In genomic region chr2:121169173-121169572, GRCm38 (mm10) we compare ENCODE assay signal across 9 mouse cellular contexts. TPM values are rescaled to one million over a fixed set of nuclear protein-coding genes. Genes with fewer than 3 reads are reported as not detected.
DNase-seq lines count a peak whose midpoint lies in the region; ATAC-seq and TF ChIP-seq lines count a peak whose summit lies in the region.
"Had no signal": no experiment of that assay in that cellular context is flagged by ENCODE, and none has a peak within 500 bp of the region (broad histone marks: within the 10 kb centered on the region; RNA-seq: fewer than 3 reads in every experiment).

No protein-coding gene starts in this region.

- intact Hi-C loops in heart, postnatal 14 days (cut with DNase I), result no loop called here

- TF ChIP-seq CTCF in bone marrow, adult 2 months (IDR thresholded peaks at IDR 0.05; ENCODE audit: control insufficient read depth, insufficient read depth, low read length), result no peak

- H3K4me3 ChIP-seq in heart, embryonic 11.5 days (ENCODE audit: low read depth, low read length), result peak overlapping the region; percentile 97
- peak overlapping the region; percentile 61 for H3K4me3 ChIP-seq in bone marrow, adult 2 months (replicated peaks; ENCODE audit: control insufficient read depth, low read depth, low read length)
- H3K4me3 ChIP-seq in hindbrain, embryonic 11.5 days (ENCODE audit: low read depth, low read length), result peak overlapping the region; percentile 52
- H3K4me3 ChIP-seq in midbrain, embryonic 10.5 days, result peak overlapping the region; percentile 93

- H3K4me1 ChIP-seq in heart, embryonic 11.5 days (ENCODE audit: control insufficient read depth, insufficient read depth, low read length), result peaks cover 15% of the 10 kb centered on the region
- peaks cover 3% of the 10 kb centered on the region; the same call in 1 of the 2 replicates for H3K4me1 ChIP-seq in bone marrow, adult 2 months (ENCODE audit: control insufficient read depth, insufficient read depth, low read length)
- peaks cover 11% of the 10 kb centered on the region for H3K4me1 ChIP-seq in hindbrain, embryonic 11.5 days (replicated peaks; ENCODE audit: control insufficient read depth, insufficient read depth, low read length)
- H3K4me1 ChIP-seq in midbrain, embryonic 10.5 days, result peaks cover 32% of the 10 kb centered on the region

- H3K9me3 ChIP-seq in heart, embryonic 11.5 days (replicated peaks; ENCODE audit: control insufficient read depth, low read length), result no peaks in the 10 kb centered on the region
- no peaks in the 10 kb centered on the region for H3K9me3 ChIP-seq in hindbrain, embryonic 11.5 days (ENCODE audit: control insufficient read depth, low read length)
- no peaks in the 10 kb centered on the region for H3K9me3 ChIP-seq in midbrain, embryonic 10.5 days (replicated peaks)

- no peaks in the 10 kb centered on the region for H3K27me3 ChIP-seq in heart, embryonic 11.5 days (ENCODE audit: control insufficient read depth, insufficient read depth, low read length)
- no peaks in the 10 kb centered on the region for H3K27me3 ChIP-seq in hindbrain, embryonic 11.5 days (ENCODE audit: control insufficient read depth, insufficient read depth, low read length)
- H3K27me3 ChIP-seq in midbrain, embryonic 10.5 days (ENCODE audit: low read depth, poor library complexity, severe bottlenecking), result no peaks in the 10 kb centered on the region

- no peak for ATAC-seq in heart, embryonic 11.5 days (replicated peaks; ENCODE audit: insufficient number of reproducible peaks, low FRiP score, low TSS enrichment)
- no peak for ATAC-seq in hindbrain, embryonic 11.5 days (ENCODE audit: low FRiP score)

- peak overlapping the region; percentile 93; the same call in 1 of the 2 replicates for H3K9ac ChIP-seq in heart, embryonic 11.5 days (ENCODE audit: low read depth, low read length)
- peak overlapping the region; percentile 12 for H3K9ac ChIP-seq in hindbrain, embryonic 11.5 days (ENCODE audit: low read depth, low read length)

- peak overlapping the region; percentile 96 for H3K4me2 ChIP-seq in heart, embryonic 11.5 days
- H3K4me2 ChIP-seq in hindbrain, embryonic 11.5 days (replicated peaks; ENCODE audit: low read depth, low read length), result peak overlapping the region; percentile 89

- no peak for DNase-seq in heart, postnatal 14 days
- DNase-seq in hindbrain, embryonic 11.5 days (ENCODE audit: low spot score), result no peak
- DNase-seq in midbrain, embryonic 10.5 days (ENCODE audit: low spot score), result no peak
- no peak for DNase-seq in urinary bladder, postnatal 25 days (ENCODE audit: low spot score)
- no peak for DNase-seq in gastrocnemius, postnatal 25 days
- no peak for DNase-seq in gastrocnemius, postnatal 10 days

- H3K36me3 ChIP-seq in heart, embryonic 11.5 days (ENCODE audit: control insufficient read depth, insufficient read depth, low read length), result no peaks in the 10 kb centered on the region; the same call in 1 of the 2 replicates
- no peaks in the 10 kb centered on the region; the same call in 1 of the 2 replicates for H3K36me3 ChIP-seq in hindbrain, embryonic 11.5 days (ENCODE audit: control insufficient read depth, insufficient read depth, low read length)
- peaks cover 48% of the 10 kb centered on the region for H3K36me3 ChIP-seq in midbrain, embryonic 10.5 days

- WGBS in heart, embryonic 11.5 days (ENCODE audit: insufficient replicate concordance), result 46% methylated on average over 4 of the region's 4 CpGs
- WGBS in bone marrow, adult 2 months, result 40% methylated on average over 4 of the region's 4 CpGs
- WGBS in hindbrain, embryonic 11.5 days, result 58% methylated on average over 4 of the region's 4 CpGs
- WGBS in midbrain, embryonic 10.5 days, result 76% methylated on average over 4 of the region's 4 CpGs

- no peak for TF ChIP-seq POLR2A in bone marrow, adult 2 months (IDR thresholded peaks at IDR 0.05; ENCODE audit: borderline replicate concordance, control insufficient read depth, low read depth, low read length)

- H3K27ac ChIP-seq in heart, embryonic 11.5 days (ENCODE audit: low read depth, low read length), result no peak overlapping the region
- peak overlapping the region; percentile 36; the same call in 1 of the 2 replicates for H3K27ac ChIP-seq in bone marrow, adult 2 months (ENCODE audit: control insufficient read depth, insufficient read depth, low read depth, low read length, poor library complexity)
- no peak overlapping the region for H3K27ac ChIP-seq in hindbrain, embryonic 11.5 days (ENCODE audit: low read depth, low read length)
- no peak overlapping the region; the same call in 1 of the 2 replicates for H3K27ac ChIP-seq in midbrain, embryonic 10.5 days (replicated peaks)

RNA-seq across cellular contexts. Expression of gene Tubgcp4, which starts 1.3 kb away (rescaled TPM):
- 41.0 and 44.9 TPM in 2 replicates for polyA plus RNA-seq in heart, embryonic 11.5 days (2014; fragmentation: Nextera tagmentation; extraction: Ambion mirVana)
- 10 to 100 TPM; 15.5 to 16.1 TPM for total RNA-seq in heart, postnatal 14 days (2021)
- polyA plus RNA-seq in bone marrow, adult 2 months (2011; ENCODE audit: insufficient read depth, insufficient read length, low replicate concordance, missing spikeins), result 12.1 and 17.0 TPM in 2 replicates
- polyA plus RNA-seq in hindbrain, embryonic 11.5 days (2014; fragmentation: Nextera tagmentation; extraction: Ambion mirVana), result 61.8 and 69.9 TPM in 2 replicates
- 81.2 and 84.2 TPM in 2 replicates for polyA plus RNA-seq in midbrain, embryonic 10.5 days (2016; fragmentation: Nextera tagmentation; extraction: Ambion mirVana)
- 10 to 100 TPM in 1 of 2 experiments, 1 to 10 TPM in 1; 9.9 to 11.8 TPM for total RNA-seq in gastrocnemius, postnatal 25 days (2021)
- total RNA-seq in gastrocnemius, postnatal 10 days (2021), result 10 to 100 TPM; 10.5 to 16.2 TPM

RNA-seq across cellular contexts. Expression of gene Zscan29, which starts 1.8 kb away (rescaled TPM):
- polyA plus RNA-seq in heart, embryonic 11.5 days (2014; fragmentation: Nextera tagmentation; extraction: Ambion mirVana), result 6.3 and 8.2 TPM in 2 replicates
- total RNA-seq in heart, postnatal 14 days (2021), result 1 to 10 TPM; 7.6 to 8.5 TPM
- 4.4 and 12.3 TPM in 2 replicates for polyA plus RNA-seq in bone marrow, adult 2 months (2011; ENCODE audit: insufficient read depth, insufficient read length, low replicate concordance, missing spikeins)
- 12.3 and 13.7 TPM in 2 replicates for polyA plus RNA-seq in hindbrain, embryonic 11.5 days (2014; fragmentation: Nextera tagmentation; extraction: Ambion mirVana)
- polyA plus RNA-seq in midbrain, embryonic 10.5 days (2016; fragmentation: Nextera tagmentation; extraction: Ambion mirVana), result 13.2 and 13.8 TPM in 2 replicates
- total RNA-seq in gastrocnemius, postnatal 25 days (2021), result 1 to 10 TPM; 4.5 to 4.6 TPM
- 1 to 10 TPM; 4.2 to 5.2 TPM for total RNA-seq in gastrocnemius, postnatal 10 days (2021)

RNA-seq across cellular contexts. Expression of gene Lcmt2, which starts 28.7 kb away (rescaled TPM):
- 14.0 and 17.6 TPM in 2 replicates for polyA plus RNA-seq in heart, embryonic 11.5 days (2014; fragmentation: Nextera tagmentation; extraction: Ambion mirVana)
- total RNA-seq in heart, postnatal 14 days (2021), result 1 to 10 TPM; 8.8 to 9.2 TPM
- 1.3 and 5.4 TPM in 2 replicates for polyA plus RNA-seq in bone marrow, adult 2 months (2011; ENCODE audit: insufficient read depth, insufficient read length, low replicate concordance, missing spikeins)
- 20.8 and 25.3 TPM in 2 replicates for polyA plus RNA-seq in hindbrain, embryonic 11.5 days (2014; fragmentation: Nextera tagmentation; extraction: Ambion mirVana)
- 21.9 and 22.8 TPM in 2 replicates for polyA plus RNA-seq in midbrain, embryonic 10.5 days (2016; fragmentation: Nextera tagmentation; extraction: Ambion mirVana)
- 1 to 10 TPM; 3.2 to 3.6 TPM for total RNA-seq in gastrocnemius, postnatal 25 days (2021)
- total RNA-seq in gastrocnemius, postnatal 10 days (2021), result 1 to 10 TPM; 4.0 to 5.3 TPM

RNA-seq across cellular contexts. Expression of gene Adal, which starts 28.9 kb away (rescaled TPM):
- polyA plus RNA-seq in heart, embryonic 11.5 days (2014; fragmentation: Nextera tagmentation; extraction: Ambion mirVana), result 14.3 and 14.6 TPM in 2 replicates
- total RNA-seq in heart, postnatal 14 days (2021), result 10 to 100 TPM; 10.5 to 11.7 TPM
- 4.4 and 4.7 TPM in 2 replicates for polyA plus RNA-seq in bone marrow, adult 2 months (2011; ENCODE audit: insufficient read depth, insufficient read length, low replicate concordance, missing spikeins)
- polyA plus RNA-seq in hindbrain, embryonic 11.5 days (2014; fragmentation: Nextera tagmentation; extraction: Ambion mirVana), result 32.2 and 33.7 TPM in 2 replicates
- 29.6 and 34.0 TPM in 2 replicates for polyA plus RNA-seq in midbrain, embryonic 10.5 days (2016; fragmentation: Nextera tagmentation; extraction: Ambion mirVana)
- total RNA-seq in gastrocnemius, postnatal 25 days (2021), result 10 to 100 TPM; 13.9 to 14.5 TPM
- 10 to 100 TPM; 11.7 to 14.0 TPM for total RNA-seq in gastrocnemius, postnatal 10 days (2021)

RNA-seq across cellular contexts. Expression of gene Tgm7, which starts 59.6 kb away (rescaled TPM):
- polyA plus RNA-seq in heart, embryonic 11.5 days (2014; fragmentation: Nextera tagmentation; extraction: Ambion mirVana), result not detected in 2 replicates
- not detected for total RNA-seq in heart, postnatal 14 days (2021)
- polyA plus RNA-seq in bone marrow, adult 2 months (2011; ENCODE audit: insufficient read depth, insufficient read length, low replicate concordance, missing spikeins), result not detected in 2 replicates
- not detected in 2 replicates for polyA plus RNA-seq in hindbrain, embryonic 11.5 days (2014; fragmentation: Nextera tagmentation; extraction: Ambion mirVana)
- not detected in 2 replicates for polyA plus RNA-seq in midbrain, embryonic 10.5 days (2016; fragmentation: Nextera tagmentation; extraction: Ambion mirVana)
- total RNA-seq in gastrocnemius, postnatal 25 days (2021), result not detected
- not detected for total RNA-seq in gastrocnemius, postnatal 10 days (2021)
- polyA plus RNA-seq: large intestine, adult 2 months had no signal
